Mouse (Mus musculus) midbrain, embryonic 11.5 days (tissue): Measurements from ENCODE around the gene Fermt1. TPM values are rescaled to one million over a fixed set of nuclear protein-coding genes. Genes with fewer than 3 reads are reported as not detected.

Experiments used
- ATAC-seq: fragments of 200-750 bp; cut with Nextera tagmentation; 2 replicates; pipeline ENCODE4 v1.8.0; 2017; ENCODE audit warnings: moderate TSS enrichment, moderate library complexity; ENCODE audit not compliant: low FRiP score
- DNase-seq: peaks from one replicate; pipeline ENCODE4 v3.0.0; 2015; ENCODE audit warnings: low spot score; ENCODE audit errors: missing footprints
- H3K27ac ChIP-seq: fragments of 300-500 bp; sonication (generic); 2 replicates; pipeline ENCODE4 v1.5.1; 2014; ENCODE audit warnings: low read depth, low read length
- H3K27me3 ChIP-seq: fragments of 300-500 bp; sonication (generic); 2 replicates; pipeline ENCODE4 v1.6.1; 2014; ENCODE audit warnings: mild to moderate bottlenecking, low read length, moderate library complexity, mixed read lengths; ENCODE audit not compliant: control insufficient read depth, insufficient read depth
- H3K36me3 ChIP-seq: fragments of 300-500 bp; sonication (generic); 2 replicates; pipeline ENCODE4 v1.6.1; 2014; ENCODE audit warnings: mild to moderate bottlenecking, low read length, moderate library complexity, mixed read lengths; ENCODE audit not compliant: control insufficient read depth, insufficient read depth
- H3K4me1 ChIP-seq: fragments of 300-500 bp; sonication (generic); 2 replicates; pipeline ENCODE4 v1.6.1; 2014; ENCODE audit warnings: low read length; ENCODE audit not compliant: control insufficient read depth, insufficient read depth
- H3K4me2 ChIP-seq: fragments of 300-500 bp; sonication (generic); 2 replicates; pipeline ENCODE4 v1.6.1; 2014; ENCODE audit warnings: mild to moderate bottlenecking, moderate library complexity
- H3K4me3 ChIP-seq: fragments of 300-500 bp; sonication (generic); 2 replicates; pipeline ENCODE4 v1.5.1; 2014; ENCODE audit warnings: low read depth, low read length
- H3K9ac ChIP-seq: fragments of 300-500 bp; sonication (generic); 2 replicates; pipeline ENCODE4 v1.6.1; 2014; ENCODE audit warnings: low read length
- H3K9me3 ChIP-seq: fragments of 300-500 bp; sonication (generic); 2 replicates; pipeline ENCODE4 v1.6.1; 2016; ENCODE audit warnings: low read length; ENCODE audit not compliant: control insufficient read depth
- WGBS: fragments of 180-500 bp; shearing (Covaris S2); extraction: QIAGEN DNeasy Blood & Tissue Kit; methylation state at CpG from one replicate; pipeline ENCODE4 v1.1.7; 2014; 5-methylcytosine and 5-hydroxymethylcytosine counted together
- polyA plus RNA-seq: library from polyadenylated mRNA; unstranded; fragments of >200 nt; fragmentation: Nextera tagmentation; extraction: Ambion mirVana; gene quantifications from 2 replicates; pipeline ENCODE4 v1.2.1, GENCODE M21; 2014

Fermt1 gene
- polyA plus RNA-seq: 1.1 and 1.4 TPM in 2 replicates

- H3K9ac ChIP-seq: peak within 1 kb of the TSS; percentile 44; the same call in 1 of the 2 replicates
- no peaks in the 10 kb centered on the region for H3K36me3 ChIP-seq
- no peak within 1 kb of the TSS for H3K27ac ChIP-seq
- peak; percentile 77 for ATAC-seq
- H3K4me2 ChIP-seq: peak within 1 kb of the TSS; percentile 53
- peak within 1 kb of the TSS; percentile 35 for H3K4me3 ChIP-seq
- H3K4me1 ChIP-seq: peaks cover 7% of the 10 kb centered on the region
- no peaks in the 10 kb centered on the region for H3K9me3 ChIP-seq
- peaks cover 36% of the 10 kb centered on the region for H3K27me3 ChIP-seq
- peak; percentile 91 for DNase-seq
- WGBS: 3% methylated on average over 37 of the region's 37 CpGs
These were observed at the start of gene Fermt1 for GRCm38 (mm10) chr2:132945326-132946207. Gene Fermt1 (minus strand): TSS chr2:132945906.

DNA sequence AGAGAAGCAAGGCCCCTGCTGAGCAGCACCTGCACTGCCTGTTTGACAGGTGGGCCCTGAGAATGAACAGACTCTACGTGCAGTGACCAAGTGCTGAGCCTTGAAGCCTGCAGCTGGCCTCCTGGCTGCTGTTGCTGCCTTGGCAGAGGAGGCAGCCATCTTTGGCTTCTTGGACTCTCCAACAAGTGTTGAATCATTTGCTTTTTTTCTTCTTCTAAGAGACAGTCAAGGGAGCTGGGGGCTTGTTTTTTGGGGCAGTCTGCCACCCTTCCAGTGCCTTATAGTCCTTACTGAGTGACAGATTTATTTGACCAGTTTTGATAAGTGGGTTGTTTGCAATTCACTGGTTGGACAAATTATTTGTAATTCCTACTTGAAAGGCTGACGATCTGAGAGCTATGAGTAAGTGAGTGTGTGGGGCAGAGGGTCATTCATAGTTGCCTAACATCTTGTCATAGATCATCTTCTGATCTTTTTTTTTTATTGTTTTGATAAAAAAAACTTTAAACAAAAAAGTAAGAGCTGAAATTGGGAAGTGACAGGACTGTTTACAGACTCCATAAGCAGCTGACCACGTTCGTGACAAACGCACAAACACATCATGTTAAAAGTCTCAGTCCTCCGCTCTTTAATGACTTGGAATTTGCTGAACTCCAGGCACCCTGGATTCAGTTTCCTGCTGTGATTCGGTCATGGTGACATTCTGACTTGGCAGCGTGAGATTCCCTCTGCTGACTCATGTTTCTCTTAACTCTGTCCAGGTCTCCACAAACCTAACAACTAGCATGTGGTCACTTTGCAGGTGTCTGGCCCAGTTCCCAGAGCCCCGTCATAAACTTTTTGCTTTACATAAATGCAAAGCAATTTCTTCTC lies 47.2 kb upstream of the Fermt1 start:
- H3K9ac ChIP-seq: no peak overlapping the region
- H3K4me1 ChIP-seq: no peaks in the 10 kb centered on the region
- ATAC-seq (no peak), DNase-seq (no peak)
- 79% methylated on average over 9 of the region's 9 CpGs for WGBS
- H3K9me3 ChIP-seq: no peaks in the 10 kb centered on the region
- H3K4me2 ChIP-seq: no peak overlapping the region
- H3K4me3 ChIP-seq: no peak overlapping the region
- H3K36me3 ChIP-seq: no peaks in the 10 kb centered on the region
- no peak overlapping the region for H3K27ac ChIP-seq
- no peaks in the 10 kb centered on the region for H3K27me3 ChIP-seq

GRCm38 (mm10) chr2:132989778-132990564 lies 44.3 kb upstream of the Fermt1 start:
- H3K9me3 ChIP-seq: no peaks in the 10 kb centered on the region
- DNase-seq: no peak

DNA sequence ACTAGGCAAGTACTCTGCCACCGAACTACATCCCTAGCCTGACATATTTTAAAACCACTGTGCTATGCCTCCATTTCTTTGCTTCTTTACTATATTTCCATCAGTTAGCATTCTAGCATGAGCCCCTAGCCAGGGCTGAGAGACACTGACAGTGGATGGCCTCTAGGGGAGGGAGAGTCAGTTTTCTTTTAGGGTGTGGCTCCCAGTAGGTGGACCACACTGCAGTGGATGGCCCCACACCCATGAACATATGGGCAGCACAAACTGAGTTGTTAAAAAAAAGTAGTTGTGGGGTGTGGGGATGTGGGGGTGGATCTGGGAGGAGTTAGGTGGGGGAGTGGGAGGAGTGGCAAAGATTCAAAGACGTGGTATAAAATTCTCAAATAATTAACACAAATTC lies 27.6 kb upstream of the Fermt1 start:
- Histone ChIP-seq H3K36me3 (no peaks in the 10 kb centered on the region), H3K27ac (no peak overlapping the region), H3K9ac (no peak overlapping the region), H3K4me1 (no peaks in the 10 kb centered on the region), H3K4me2 (no peak overlapping the region), H3K9me3 (no peaks in the 10 kb centered on the region), H3K4me3 (no peak overlapping the region), H3K27me3 (no peaks in the 10 kb centered on the region)
- ATAC-seq: no peak; the same call in 1 of the 2 replicates
- WGBS: 91% methylated on average over 2 of the region's 2 CpGs
- DNase-seq: no peak

More at GRCm38 (mm10) chr2:132989778-132990564, 44.3 kb upstream of the Fermt1 start:
- H3K36me3 ChIP-seq: no peaks in the 10 kb centered on the region
- ATAC-seq: no peak
- H3K9ac ChIP-seq: no peak overlapping the region
- H3K4me1 ChIP-seq: no peaks in the 10 kb centered on the region
- H3K4me3 ChIP-seq: no peak overlapping the region
- H3K4me2 ChIP-seq: no peak overlapping the region
- H3K27me3 ChIP-seq: no peaks in the 10 kb centered on the region
- no peak overlapping the region for H3K27ac ChIP-seq
- 85% methylated on average over 11 of the region's 11 CpGs for WGBS

- peak; percentile 92 for DNase-seq
- 42% methylated on average over 4 of the region's 4 CpGs for WGBS
These were observed 25.1 kb upstream of the Fermt1 start for GRCm38 (mm10) chr2:132970772-132971173.

GRCm38 (mm10) chr2:132957786-132958185 lies 12.1 kb upstream of the Fermt1 start:
- H3K36me3 ChIP-seq: no peaks in the 10 kb centered on the region
- 69% methylated on average over 1 of the region's 1 CpGs for WGBS
- no peaks in the 10 kb centered on the region for H3K27me3 ChIP-seq
- no peak overlapping the region for H3K4me2 ChIP-seq
- ATAC-seq (no peak), DNase-seq (no peak)
- H3K27ac ChIP-seq: no peak overlapping the region
- no peaks in the 10 kb centered on the region for H3K9me3 ChIP-seq
- H3K9ac ChIP-seq: no peak overlapping the region
- no peaks in the 10 kb centered on the region for H3K4me1 ChIP-seq
- no peak overlapping the region for H3K4me3 ChIP-seq

More at GRCm38 (mm10) chr2:132970772-132971173, 25.1 kb upstream of the Fermt1 start:
- no peak overlapping the region for H3K9ac ChIP-seq
- H3K9me3 ChIP-seq: no peaks in the 10 kb centered on the region
- no peak overlapping the region for H3K4me3 ChIP-seq
- H3K27ac ChIP-seq: no peak overlapping the region
- no peak overlapping the region for H3K4me2 ChIP-seq
- no peaks in the 10 kb centered on the region for H3K4me1 ChIP-seq
- no peaks in the 10 kb centered on the region for H3K36me3 ChIP-seq
- ATAC-seq: 0 out of 2 replicates have a peak, but pooled peaks have one; percentile 35
- H3K27me3 ChIP-seq: no peaks in the 10 kb centered on the region

GRCm38 (mm10) chr2:132952197-132952596 lies 6.5 kb upstream of the Fermt1 start:
- WGBS: 6% methylated on average over 8 of the region's 8 CpGs

DNA sequence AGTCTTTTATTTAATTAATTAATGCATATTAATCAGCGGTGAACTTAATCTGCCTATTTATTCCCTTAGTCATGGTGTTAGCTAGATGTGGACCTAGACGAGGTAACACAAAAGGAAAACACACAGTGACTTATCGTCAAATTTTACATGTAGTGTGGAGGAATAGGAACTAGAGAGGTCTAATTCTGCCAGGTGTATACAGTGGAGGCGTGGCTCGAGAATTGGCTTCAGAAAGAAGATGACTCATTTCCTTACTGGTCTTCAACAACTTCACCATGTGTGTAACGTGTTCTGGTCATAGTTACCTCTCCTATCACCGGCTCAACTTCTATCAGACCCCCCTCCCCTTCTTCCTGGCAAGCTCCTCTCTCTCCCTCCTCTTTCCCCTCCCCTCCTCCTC lies 2.5 kb upstream of the Fermt1 start:
- Histone ChIP-seq H3K9ac (no peak overlapping the region), H3K27ac (no peak overlapping the region), H3K4me2 (no peak overlapping the region), H3K27me3 (peaks cover 36% of the 10 kb centered on the region), H3K9me3 (no peaks in the 10 kb centered on the region), H3K4me1 (peaks cover 7% of the 10 kb centered on the region), H3K4me3 (no peak overlapping the region), H3K36me3 (no peaks in the 10 kb centered on the region)
- DNase-seq (no peak), ATAC-seq (no peak)
- 82% methylated on average over 7 of the region's 7 CpGs for WGBS

More at GRCm38 (mm10) chr2:132952197-132952596, 6.5 kb upstream of the Fermt1 start:
- H3K4me1 ChIP-seq: no peaks in the 10 kb centered on the region
- H3K4me2 ChIP-seq: no peak overlapping the region
- no peak overlapping the region for H3K4me3 ChIP-seq
- DNase-seq: peak; percentile 88
- H3K9ac ChIP-seq: no peak overlapping the region
- H3K9me3 ChIP-seq: no peaks in the 10 kb centered on the region
- no peak overlapping the region for H3K27ac ChIP-seq
- no peaks in the 10 kb centered on the region for H3K27me3 ChIP-seq
- ATAC-seq: peak; percentile 59; the same call in 1 of the 2 replicates
- H3K36me3 ChIP-seq: no peaks in the 10 kb centered on the region
